Mouse (Mus musculus): ENCODE measurements around the gene Tex12. TPM values are rescaled to one million over a fixed set of nuclear protein-coding genes. Genes with fewer than 3 reads are reported as not detected.

The Tex12 gene
- polyA plus RNA-seq, 1 experiment from 2014 or later: not detected

DNA sequence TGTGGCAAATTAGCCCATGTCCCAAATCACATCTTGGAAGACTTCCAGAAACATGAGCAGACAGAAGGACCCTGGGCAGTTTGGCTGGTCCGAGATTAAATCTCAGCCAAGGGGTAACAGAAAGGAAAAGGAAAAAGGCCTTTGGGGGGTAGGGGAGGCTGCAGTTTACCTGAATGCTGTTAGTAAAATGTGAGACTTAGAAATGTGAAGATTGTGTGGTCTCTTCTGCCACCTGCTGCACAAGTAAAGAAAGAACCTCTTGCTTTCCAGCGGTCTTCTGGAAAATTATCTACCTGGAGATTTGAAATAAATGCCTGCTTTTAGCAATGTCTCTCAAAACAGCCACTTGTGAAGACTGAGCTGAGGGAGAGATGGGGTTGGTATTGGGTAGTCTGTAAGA, 30.2 kb downstream of the Tex12 start:
- H3K4me1 ChIP-seq (ENCODE audit: control insufficient read depth, insufficient read depth, low read length): peaks cover 6% of the 10 kb centered on the region
- 19% methylated on average over 2 of the region's 2 CpGs for WGBS
- H3K4me3 ChIP-seq (ENCODE audit: low read depth, low read length): no peak overlapping the region
- ATAC-seq (ENCODE audit: low read depth): peak; percentile 19; the same call in 1 of the 2 replicates
- no peak overlapping the region for H3K9ac ChIP-seq (ENCODE audit: low read depth, low read length)
- H3K27ac ChIP-seq (replicated peaks; ENCODE audit: low read depth, low read length): no peak overlapping the region
- H3K4me2 ChIP-seq (ENCODE audit: low read depth, low read length): no peak overlapping the region
- no peaks in the 10 kb centered on the region for H3K36me3 ChIP-seq (ENCODE audit: control insufficient read depth, insufficient read depth, low read length)
- no peaks in the 10 kb centered on the region for H3K9me3 ChIP-seq (ENCODE audit: control insufficient read depth, low read length)
- H3K27me3 ChIP-seq (replicated peaks; ENCODE audit: control insufficient read depth, insufficient read depth, low read length): no peaks in the 10 kb centered on the region
- DNase-seq (ENCODE audit: low spot score): peak; percentile 69

GRCm38 (mm10) chr9:50528293-50528892, 32.7 kb downstream of the Tex12 start, which contains the start of gene Pts:
Gene Pts, minus strand, starts transcription at chr9:50528724.
- Histone ChIP-seq H3K9me3 (ENCODE audit: control insufficient read depth, low read length) (no peaks in the 10 kb centered on the region), H3K9ac (ENCODE audit: low read depth, low read length) (peak within 1 kb of the TSS; percentile 67), H3K27me3 (replicated peaks; ENCODE audit: control insufficient read depth, insufficient read depth, low read length) (no peaks in the 10 kb centered on the region), H3K4me3 (ENCODE audit: low read depth, low read length) (peak within 1 kb of the TSS; percentile 62), H3K4me2 (ENCODE audit: low read depth, low read length) (peak within 1 kb of the TSS; percentile 54), H3K36me3 (ENCODE audit: control insufficient read depth, insufficient read depth, low read length) (no peaks in the 10 kb centered on the region), H3K27ac (replicated peaks; ENCODE audit: low read depth, low read length) (no peak within 1 kb of the TSS), H3K4me1 (ENCODE audit: control insufficient read depth, insufficient read depth, low read length) (peaks cover 6% of the 10 kb centered on the region)
- ATAC-seq (ENCODE audit: low read depth) (peak; percentile 98), DNase-seq (ENCODE audit: low spot score) (peak; percentile 99)
- under 1% methylated on average over 53 of the region's 54 CpGs for WGBS

DNA sequence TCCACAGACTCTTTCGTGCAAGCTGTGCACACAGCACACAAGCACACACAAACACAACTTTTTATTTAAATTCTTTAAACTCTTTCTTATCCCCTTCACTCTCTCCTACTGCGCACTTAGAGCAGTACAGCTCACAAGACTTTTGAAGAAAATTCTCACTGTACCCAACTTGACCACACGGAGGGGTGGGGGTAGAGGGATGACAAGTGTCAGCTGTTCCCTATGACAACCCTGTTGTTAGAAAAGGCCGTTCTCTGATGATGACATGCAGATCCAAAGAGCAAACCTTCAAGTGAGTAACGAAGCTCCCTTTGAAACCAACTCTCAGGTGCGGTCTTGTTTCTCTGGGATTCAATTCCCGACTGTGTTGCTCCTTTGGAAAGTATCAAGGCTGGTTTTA, 33.3 kb downstream of the Tex12 start:
- Histone ChIP-seq H3K9ac (ENCODE audit: low read depth, low read length) (peak overlapping the region; percentile 67), H3K4me3 (ENCODE audit: low read depth, low read length) (peak overlapping the region; percentile 62), H3K9me3 (ENCODE audit: control insufficient read depth, low read length) (no peaks in the 10 kb centered on the region), H3K27ac (replicated peaks; ENCODE audit: low read depth, low read length) (no peak overlapping the region), H3K36me3 (ENCODE audit: control insufficient read depth, insufficient read depth, low read length) (no peaks in the 10 kb centered on the region), H3K27me3 (replicated peaks; ENCODE audit: control insufficient read depth, insufficient read depth, low read length) (no peaks in the 10 kb centered on the region), H3K4me1 (ENCODE audit: control insufficient read depth, insufficient read depth, low read length) (peaks cover 6% of the 10 kb centered on the region), H3K4me2 (ENCODE audit: low read depth, low read length) (peak overlapping the region; percentile 54)
- no peak for ATAC-seq (ENCODE audit: low read depth)
- WGBS: 38% methylated on average over 7 of the region's 7 CpGs
- no peak for DNase-seq (ENCODE audit: low spot score)

DNA sequence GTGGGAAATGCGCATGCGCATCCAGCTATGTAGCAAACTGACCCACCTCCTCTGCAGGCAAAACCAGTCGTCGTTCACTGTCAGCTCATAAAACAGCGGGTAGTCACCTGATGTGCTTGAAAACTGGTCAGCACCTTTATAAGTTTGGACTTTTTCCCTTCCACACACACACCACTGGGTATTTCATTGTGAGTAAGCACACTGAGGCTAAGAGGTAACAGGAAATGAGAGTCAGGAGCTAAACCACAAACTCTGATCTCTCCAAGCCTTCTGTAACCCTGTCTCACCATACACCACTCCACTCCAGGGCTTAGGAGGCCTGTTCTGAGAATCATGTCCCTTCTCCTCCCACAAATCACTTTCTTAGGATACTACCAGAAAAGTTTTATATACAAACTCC, 35.5 kb downstream of the Tex12 start:
- Histone ChIP-seq H3K4me3 (ENCODE audit: low read depth, low read length) (no peak overlapping the region), H3K9me3 (ENCODE audit: control insufficient read depth, low read length) (no peaks in the 10 kb centered on the region), H3K4me2 (ENCODE audit: low read depth, low read length) (no peak overlapping the region), H3K9ac (ENCODE audit: low read depth, low read length) (no peak overlapping the region), H3K4me1 (ENCODE audit: control insufficient read depth, insufficient read depth, low read length) (peaks cover 6% of the 10 kb centered on the region), H3K27me3 (replicated peaks; ENCODE audit: control insufficient read depth, insufficient read depth, low read length) (no peaks in the 10 kb centered on the region), H3K36me3 (ENCODE audit: control insufficient read depth, insufficient read depth, low read length) (no peaks in the 10 kb centered on the region), H3K27ac (replicated peaks; ENCODE audit: low read depth, low read length) (no peak overlapping the region)
- ATAC-seq (ENCODE audit: low read depth) (no peak), DNase-seq (ENCODE audit: low spot score) (no peak)
- WGBS: 83% methylated on average over 5 of the region's 5 CpGs

DNA sequence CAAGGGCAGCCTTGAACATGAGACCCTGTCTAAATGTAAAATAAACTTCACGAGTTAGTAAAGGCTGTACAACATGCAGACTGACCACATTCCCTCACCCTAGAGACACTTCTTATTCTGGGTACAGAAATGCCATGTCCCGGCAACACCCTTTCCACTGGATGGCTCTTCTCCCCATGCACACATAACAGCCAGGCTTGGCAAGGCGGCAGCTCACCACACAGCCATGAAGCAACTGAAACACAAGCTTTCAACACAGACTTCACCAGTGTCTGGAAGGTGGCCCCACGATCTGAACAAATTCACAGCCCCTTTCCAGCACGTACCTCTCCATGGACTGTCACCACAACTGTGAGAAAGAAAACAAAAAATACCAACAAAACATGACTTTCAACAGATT, 36.2 kb downstream of the Tex12 start:
- no peaks in the 10 kb centered on the region for H3K36me3 ChIP-seq (ENCODE audit: control insufficient read depth, insufficient read depth, low read length)
- H3K9me3 ChIP-seq (ENCODE audit: control insufficient read depth, low read length): no peaks in the 10 kb centered on the region
- H3K4me3 ChIP-seq (ENCODE audit: low read depth, low read length): no peak overlapping the region
- H3K4me1 ChIP-seq (ENCODE audit: control insufficient read depth, insufficient read depth, low read length): peaks cover 6% of the 10 kb centered on the region
- no peak overlapping the region for H3K9ac ChIP-seq (ENCODE audit: low read depth, low read length)
- no peak overlapping the region for H3K4me2 ChIP-seq (ENCODE audit: low read depth, low read length)
- H3K27ac ChIP-seq (replicated peaks; ENCODE audit: low read depth, low read length): no peak overlapping the region
- ATAC-seq (ENCODE audit: low read depth) (no peak), DNase-seq (ENCODE audit: low spot score) (no peak)
- 85% methylated on average over 5 of the region's 5 CpGs for WGBS
- H3K27me3 ChIP-seq (replicated peaks; ENCODE audit: control insufficient read depth, insufficient read depth, low read length): no peaks in the 10 kb centered on the region

GRCm38 (mm10) chr9:50522574-50522973, 38.6 kb downstream of the Tex12 start:
- Histone ChIP-seq H3K36me3 (ENCODE audit: control insufficient read depth, insufficient read depth, low read length) (no peaks in the 10 kb centered on the region), H3K27ac (replicated peaks; ENCODE audit: low read depth, low read length) (no peak overlapping the region), H3K4me2 (ENCODE audit: low read depth, low read length) (no peak overlapping the region), H3K4me3 (ENCODE audit: low read depth, low read length) (no peak overlapping the region), H3K9ac (ENCODE audit: low read depth, low read length) (no peak overlapping the region), H3K9me3 (ENCODE audit: control insufficient read depth, low read length) (no peaks in the 10 kb centered on the region), H3K27me3 (replicated peaks; ENCODE audit: control insufficient read depth, insufficient read depth, low read length) (no peaks in the 10 kb centered on the region), H3K4me1 (ENCODE audit: control insufficient read depth, insufficient read depth, low read length) (peaks cover 4% of the 10 kb centered on the region)
- no peak for DNase-seq (ENCODE audit: low spot score)
- 79% methylated on average over 5 of the region's 5 CpGs for WGBS
- ATAC-seq (ENCODE audit: low read depth): no peak

DNA sequence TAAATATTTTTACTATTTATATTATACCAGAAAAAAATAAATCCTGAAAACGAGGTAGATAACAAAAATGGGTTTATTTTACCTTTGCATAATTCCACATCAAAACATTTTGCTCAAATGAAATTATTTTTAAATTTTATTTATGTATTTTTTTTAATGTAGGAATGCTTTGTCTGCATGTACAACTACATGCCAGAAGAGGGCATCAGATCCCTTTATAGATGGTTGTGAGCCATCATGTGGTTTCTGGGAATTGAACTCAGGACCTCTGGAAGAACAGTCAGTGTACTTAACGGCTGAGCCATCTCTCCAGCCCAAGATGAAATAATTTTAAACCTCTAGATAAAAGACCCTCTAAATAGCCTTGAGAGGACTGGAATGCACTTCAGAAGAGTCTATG, 39.6 kb downstream of the Tex12 start:
- Histone ChIP-seq H3K9me3 (ENCODE audit: control insufficient read depth, low read length) (no peaks in the 10 kb centered on the region), H3K9ac (ENCODE audit: low read depth, low read length) (no peak overlapping the region), H3K4me2 (ENCODE audit: low read depth, low read length) (no peak overlapping the region), H3K27ac (replicated peaks; ENCODE audit: low read depth, low read length) (no peak overlapping the region), H3K27me3 (replicated peaks; ENCODE audit: control insufficient read depth, insufficient read depth, low read length) (no peaks in the 10 kb centered on the region), H3K36me3 (ENCODE audit: control insufficient read depth, insufficient read depth, low read length) (no peaks in the 10 kb centered on the region), H3K4me1 (ENCODE audit: control insufficient read depth, insufficient read depth, low read length) (no peaks in the 10 kb centered on the region), H3K4me3 (ENCODE audit: low read depth, low read length) (no peak overlapping the region)
- DNase-seq (ENCODE audit: low spot score) (no peak), ATAC-seq (ENCODE audit: low read depth) (no peak)
- WGBS: 55% methylated on average over 2 of the region's 2 CpGs

GRCm38 (mm10) chr9:50520748-50521147, 40.4 kb downstream of the Tex12 start:
- DNase-seq (ENCODE audit: low spot score) (no peak), ATAC-seq (ENCODE audit: low read depth) (no peak)
- Histone ChIP-seq H3K27ac (replicated peaks; ENCODE audit: low read depth, low read length) (no peak overlapping the region), H3K4me3 (ENCODE audit: low read depth, low read length) (no peak overlapping the region), H3K36me3 (ENCODE audit: control insufficient read depth, insufficient read depth, low read length) (no peaks in the 10 kb centered on the region), H3K4me2 (ENCODE audit: low read depth, low read length) (no peak overlapping the region), H3K9me3 (ENCODE audit: control insufficient read depth, low read length) (no peaks in the 10 kb centered on the region), H3K27me3 (replicated peaks; ENCODE audit: control insufficient read depth, insufficient read depth, low read length) (no peaks in the 10 kb centered on the region), H3K9ac (ENCODE audit: low read depth, low read length) (no peak overlapping the region), H3K4me1 (ENCODE audit: control insufficient read depth, insufficient read depth, low read length) (no peaks in the 10 kb centered on the region)
- 85% methylated on average over 6 of the region's 6 CpGs for WGBS

DNA sequence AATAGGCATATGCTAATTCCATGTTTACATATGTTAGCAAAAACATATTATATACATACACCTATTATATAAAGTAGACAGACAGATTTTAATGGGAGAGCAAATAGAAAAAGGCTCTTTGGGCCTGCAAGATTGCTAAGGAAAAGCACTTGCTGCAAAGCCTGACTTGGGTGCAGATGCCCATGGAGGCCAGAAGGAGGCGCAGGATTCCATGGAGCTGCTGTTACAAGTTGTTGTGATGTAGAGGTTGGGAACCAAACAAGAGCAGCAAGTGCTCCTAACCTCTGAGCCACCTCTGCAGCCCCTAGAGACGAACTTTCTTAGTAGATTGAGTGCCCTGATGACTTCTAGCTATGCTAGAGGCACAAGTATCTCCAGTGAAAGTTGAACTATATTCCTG, 42.3 kb downstream of the Tex12 start:
- Histone ChIP-seq H3K9ac (ENCODE audit: low read depth, low read length) (no peak overlapping the region), H3K4me1 (ENCODE audit: control insufficient read depth, insufficient read depth, low read length) (no peaks in the 10 kb centered on the region), H3K4me2 (ENCODE audit: low read depth, low read length) (no peak overlapping the region), H3K36me3 (ENCODE audit: control insufficient read depth, insufficient read depth, low read length) (no peaks in the 10 kb centered on the region), H3K9me3 (ENCODE audit: control insufficient read depth, low read length) (no peaks in the 10 kb centered on the region), H3K27ac (replicated peaks; ENCODE audit: low read depth, low read length) (no peak overlapping the region), H3K27me3 (replicated peaks; ENCODE audit: control insufficient read depth, insufficient read depth, low read length) (no peaks in the 10 kb centered on the region), H3K4me3 (ENCODE audit: low read depth, low read length) (no peak overlapping the region)
- ATAC-seq (ENCODE audit: low read depth) (no peak), DNase-seq (ENCODE audit: low spot score) (no peak)
- 8% methylated on average over 2 of the region's 2 CpGs for WGBS

All from embryonic facial prominence, embryonic 14.5 days (tissue).